Mouse (Mus musculus) heart, adult 2 months (tissue): ENCODE data around the gene Grik3.

Experiments
- CTCF ChIP-seq: fragments of 200-600 bp; IDR thresholded peaks from 2 replicates; pipeline ENCODE4 v1.8.1; 2022; ENCODE audit warnings: antibody characterized with exemption, mild to moderate bottlenecking, moderate library complexity
- EP300 ChIP-seq: fragments of 200-500 bp; IDR thresholded peaks from 2 replicates; pipeline ENCODE4 v1.6.1; 2011; ENCODE audit warnings: low read depth, low read length, control low read depth; ENCODE audit not compliant: insufficient read depth

GRCm38 (mm10) chr4:125502861-125503260 lies 12.4 kb downstream of the Grik3 start:
- no peak for TF ChIP-seq CTCF
- no peak for TF ChIP-seq EP300
